Mouse (Mus musculus) stomach, postnatal 0 days (tissue): ENCODE data around the gene Sgk1.

ENCODE experiments used
- CTCF ChIP-seq: IDR thresholded peaks from 2 replicates; pipeline ENCODE4 v1.5.1; 2016; ENCODE audit warnings: antibody characterized with exemption, low read depth, mild to moderate bottlenecking, moderate library complexity
- EP300 ChIP-seq: optimal IDR thresholded peaks from 2 replicates; pipeline ENCODE3; 2016; ENCODE audit warnings: antibody characterized with exemption

GRCm38 (mm10) chr10:21881837-21882183 lies 174 bp upstream of the Sgk1 start:
- no peak for TF ChIP-seq CTCF
- no peak for TF ChIP-seq EP300
